Mouse (Mus musculus): Measurements from ENCODE around the gene Dennd1a. TPM values are rescaled to one million over a fixed set of nuclear protein-coding genes. Genes with fewer than 3 reads are reported as not detected.

Gene Dennd1a
- polyA plus RNA-seq, 1 experiment: 11.9 TPM

DNA sequence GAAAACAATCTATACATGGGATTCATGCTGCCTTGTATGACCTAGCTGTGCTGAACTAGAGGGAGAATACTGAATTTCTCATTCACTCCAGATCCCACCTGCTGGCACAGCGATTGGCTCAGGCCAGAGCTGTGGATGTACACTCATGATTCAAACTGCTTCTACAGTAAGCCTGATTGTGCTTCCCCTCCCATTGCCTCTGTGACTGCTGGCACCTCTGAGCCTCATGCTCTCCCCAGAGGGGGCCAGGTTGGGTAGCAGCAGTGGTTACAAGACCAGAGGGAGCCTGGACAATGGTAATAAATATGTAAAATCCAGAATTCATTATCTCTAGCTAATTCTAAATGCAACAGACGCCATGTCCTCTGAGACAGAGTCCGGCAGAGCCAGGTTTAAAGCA lies 404.0 kb downstream of the Dennd1a start:
- no peaks in the 10 kb centered on the region for H3K36me3 ChIP-seq (ENCODE audit: control insufficient read depth, insufficient read depth, low read length, poor library complexity, severe bottlenecking)
- no peak overlapping the region for H3K9ac ChIP-seq (ENCODE audit: low read depth, poor library complexity, severe bottlenecking)
- H3K27me3 ChIP-seq (ENCODE audit: control insufficient read depth, insufficient read depth, low read length, poor library complexity, severe bottlenecking): no peaks in the 10 kb centered on the region
- no peaks in the 10 kb centered on the region for H3K9me3 ChIP-seq (replicated peaks; ENCODE audit: control insufficient read depth, insufficient read depth, low read length, poor library complexity, severe bottlenecking)
- H3K27ac ChIP-seq (ENCODE audit: insufficient read depth, low read length): no peak overlapping the region
- no peaks in the 10 kb centered on the region for H3K4me1 ChIP-seq (ENCODE audit: control insufficient read depth, insufficient read depth, low read length)
- no peak overlapping the region for H3K4me3 ChIP-seq (ENCODE audit: low read depth, low read length)
- TF ChIP-seq EP300 (IDR thresholded peaks at IDR 0.05; ENCODE audit: insufficient read depth, low read depth, low read length) (no peak), CTCF (IDR thresholded peaks at IDR 0.05; ENCODE audit: low read depth, low read length) (no peak), POLR2A (IDR thresholded peaks at IDR 0.05; ENCODE audit: insufficient read depth, low read length) (no peak)

DNA sequence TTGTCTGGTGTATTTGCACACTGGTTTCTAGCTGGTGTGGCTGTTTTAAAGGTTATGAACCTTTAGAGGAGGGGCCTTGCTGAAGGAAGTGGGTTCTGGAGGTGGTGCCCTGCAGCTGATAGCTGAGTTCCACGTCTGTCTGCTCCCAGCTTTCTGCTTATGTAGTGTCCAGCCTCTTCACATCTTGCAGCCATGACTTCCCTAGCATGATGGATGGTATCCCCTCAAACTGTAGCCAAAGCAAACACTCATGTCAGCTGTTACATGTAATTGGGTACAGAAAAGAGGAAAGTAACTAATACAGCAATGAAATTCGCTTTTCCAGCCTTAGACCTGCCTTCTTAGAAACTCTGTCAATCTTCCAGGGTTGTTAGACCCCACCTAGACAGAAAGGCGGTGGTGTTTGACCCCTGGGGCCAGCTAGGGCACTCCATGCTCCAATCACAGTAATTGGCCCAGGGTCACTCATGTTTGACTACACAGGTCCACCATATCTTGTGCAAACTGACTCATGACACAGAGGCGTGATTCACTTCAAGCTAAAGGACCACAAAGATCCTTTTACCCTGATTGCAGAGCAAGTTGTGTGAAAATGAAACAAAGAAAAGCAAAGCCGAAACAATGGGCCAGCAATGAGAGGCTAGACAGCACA lies 405.8 kb downstream of the Dennd1a start:
- H3K4me1 ChIP-seq (ENCODE audit: control insufficient read depth, insufficient read depth, low read length): no peaks in the 10 kb centered on the region
- H3K4me3 ChIP-seq (ENCODE audit: low read depth, low read length): no peak overlapping the region
- no peaks in the 10 kb centered on the region for H3K9me3 ChIP-seq (replicated peaks; ENCODE audit: control insufficient read depth, insufficient read depth, low read length, poor library complexity, severe bottlenecking)
- no peaks in the 10 kb centered on the region for H3K27me3 ChIP-seq (ENCODE audit: control insufficient read depth, insufficient read depth, low read length, poor library complexity, severe bottlenecking)
- TF ChIP-seq EP300 (IDR thresholded peaks at IDR 0.05; ENCODE audit: insufficient read depth, low read depth, low read length): no peak
- H3K36me3 ChIP-seq (ENCODE audit: control insufficient read depth, insufficient read depth, low read length, poor library complexity, severe bottlenecking): no peaks in the 10 kb centered on the region
- H3K9ac ChIP-seq (ENCODE audit: low read depth, poor library complexity, severe bottlenecking): no peak overlapping the region
- H3K27ac ChIP-seq (ENCODE audit: insufficient read depth, low read length): no peak overlapping the region

DNA sequence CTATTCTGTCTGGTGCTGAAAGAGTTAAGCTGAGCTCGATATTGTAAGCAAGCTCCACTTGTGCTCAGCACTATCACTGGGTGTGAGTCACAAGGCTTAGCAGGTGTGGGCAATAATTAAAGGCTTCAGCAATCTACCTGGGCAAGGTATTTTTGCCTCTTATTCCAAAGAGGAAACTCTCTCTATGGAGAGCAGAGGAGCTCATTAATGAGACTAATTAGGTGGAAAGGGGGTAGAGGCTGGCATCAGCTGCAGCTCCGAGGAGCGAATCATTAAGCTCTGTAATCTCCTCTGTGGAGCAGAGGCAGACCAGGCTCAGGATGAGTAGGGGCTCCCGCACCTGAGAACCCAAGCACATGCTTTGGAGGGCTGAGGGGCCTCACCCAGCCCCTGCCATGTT lies 407.5 kb downstream of the Dennd1a start:
- no peak overlapping the region for H3K27ac ChIP-seq (ENCODE audit: insufficient read depth, low read length)
- no peaks in the 10 kb centered on the region for H3K27me3 ChIP-seq (ENCODE audit: control insufficient read depth, insufficient read depth, low read length, poor library complexity, severe bottlenecking)
- no peak overlapping the region for H3K9ac ChIP-seq (ENCODE audit: low read depth, poor library complexity, severe bottlenecking)
- H3K4me1 ChIP-seq (ENCODE audit: control insufficient read depth, insufficient read depth, low read length): no peaks in the 10 kb centered on the region
- no peak overlapping the region for H3K4me3 ChIP-seq (ENCODE audit: low read depth, low read length)
- no peak for TF ChIP-seq POLR2A (IDR thresholded peaks at IDR 0.05; ENCODE audit: insufficient read depth, low read length)
- TF ChIP-seq EP300 (IDR thresholded peaks at IDR 0.05; ENCODE audit: insufficient read depth, low read depth, low read length): no peak
- no peak for TF ChIP-seq CTCF (IDR thresholded peaks at IDR 0.05; ENCODE audit: low read depth, low read length)
- H3K9me3 ChIP-seq (replicated peaks; ENCODE audit: control insufficient read depth, insufficient read depth, low read length, poor library complexity, severe bottlenecking): no peaks in the 10 kb centered on the region
- no peaks in the 10 kb centered on the region for H3K36me3 ChIP-seq (ENCODE audit: control insufficient read depth, insufficient read depth, low read length, poor library complexity, severe bottlenecking)

DNA sequence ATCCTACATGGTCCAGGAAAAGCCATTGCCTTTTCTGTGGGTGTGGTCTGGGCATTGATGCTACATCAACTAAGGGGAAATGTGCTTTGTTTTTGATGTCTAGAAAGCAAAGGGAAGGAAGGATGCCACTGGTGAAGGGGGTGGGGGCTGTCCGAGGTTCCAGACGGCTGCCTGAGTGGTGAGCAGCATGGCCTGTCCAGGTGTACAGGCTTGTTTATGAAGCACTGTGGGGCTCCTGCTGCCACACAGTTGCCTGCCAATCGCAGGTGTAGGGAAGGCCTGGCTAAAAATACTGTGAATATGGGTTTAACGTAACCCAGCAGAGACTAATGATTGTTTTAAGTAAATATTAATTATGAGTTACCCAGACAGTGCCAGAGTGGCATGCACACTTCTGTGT lies 414.4 kb downstream of the Dennd1a start:
- Histone ChIP-seq H3K4me1 (ENCODE audit: control insufficient read depth, insufficient read depth, low read length) (no peaks in the 10 kb centered on the region), H3K36me3 (ENCODE audit: control insufficient read depth, insufficient read depth, low read length, poor library complexity, severe bottlenecking) (no peaks in the 10 kb centered on the region), H3K9ac (ENCODE audit: low read depth, poor library complexity, severe bottlenecking) (no peak overlapping the region), H3K4me3 (ENCODE audit: low read depth, low read length) (no peak overlapping the region), H3K27me3 (ENCODE audit: control insufficient read depth, insufficient read depth, low read length, poor library complexity, severe bottlenecking) (no peaks in the 10 kb centered on the region), H3K9me3 (replicated peaks; ENCODE audit: control insufficient read depth, insufficient read depth, low read length, poor library complexity, severe bottlenecking) (no peaks in the 10 kb centered on the region), H3K27ac (ENCODE audit: insufficient read depth, low read length) (no peak overlapping the region)
- TF ChIP-seq POLR2A (IDR thresholded peaks at IDR 0.05; ENCODE audit: insufficient read depth, low read length) (no peak), EP300 (IDR thresholded peaks at IDR 0.05; ENCODE audit: insufficient read depth, low read depth, low read length) (no peak), CTCF (IDR thresholded peaks at IDR 0.05; ENCODE audit: low read depth, low read length) (no peak)

DNA sequence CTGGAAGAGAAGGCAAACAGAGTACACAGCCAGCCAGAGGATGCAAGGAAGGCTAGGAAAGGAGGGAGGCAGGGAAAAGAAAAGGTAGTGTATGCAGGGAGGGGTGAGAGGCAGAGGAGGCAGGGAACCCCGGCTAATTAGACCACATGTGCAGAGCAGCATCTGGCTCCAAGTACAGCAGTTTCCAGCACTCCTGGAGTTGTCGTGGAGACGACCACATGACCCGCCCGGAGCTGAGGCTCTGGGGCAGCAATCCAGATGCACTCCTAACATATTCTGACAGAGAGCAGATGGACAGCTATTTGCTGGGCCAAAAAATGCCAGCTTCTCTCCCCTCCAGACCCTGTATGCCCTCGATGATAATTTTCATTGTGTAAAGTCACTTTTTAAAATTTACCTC lies 417.6 kb downstream of the Dennd1a start:
- H3K4me1 ChIP-seq (ENCODE audit: control insufficient read depth, insufficient read depth, low read length): no peaks in the 10 kb centered on the region
- no peak overlapping the region for H3K27ac ChIP-seq (ENCODE audit: insufficient read depth, low read length)
- TF ChIP-seq EP300 (IDR thresholded peaks at IDR 0.05; ENCODE audit: insufficient read depth, low read depth, low read length) (no peak), POLR2A (IDR thresholded peaks at IDR 0.05; ENCODE audit: insufficient read depth, low read length) (no peak), CTCF (IDR thresholded peaks at IDR 0.05; ENCODE audit: low read depth, low read length) (no peak)
- H3K36me3 ChIP-seq (ENCODE audit: control insufficient read depth, insufficient read depth, low read length, poor library complexity, severe bottlenecking): no peaks in the 10 kb centered on the region
- no peak overlapping the region for H3K9ac ChIP-seq (ENCODE audit: low read depth, poor library complexity, severe bottlenecking)
- no peaks in the 10 kb centered on the region for H3K27me3 ChIP-seq (ENCODE audit: control insufficient read depth, insufficient read depth, low read length, poor library complexity, severe bottlenecking)
- H3K9me3 ChIP-seq (replicated peaks; ENCODE audit: control insufficient read depth, insufficient read depth, low read length, poor library complexity, severe bottlenecking): no peaks in the 10 kb centered on the region
- H3K4me3 ChIP-seq (ENCODE audit: low read depth, low read length): no peak overlapping the region

DNA sequence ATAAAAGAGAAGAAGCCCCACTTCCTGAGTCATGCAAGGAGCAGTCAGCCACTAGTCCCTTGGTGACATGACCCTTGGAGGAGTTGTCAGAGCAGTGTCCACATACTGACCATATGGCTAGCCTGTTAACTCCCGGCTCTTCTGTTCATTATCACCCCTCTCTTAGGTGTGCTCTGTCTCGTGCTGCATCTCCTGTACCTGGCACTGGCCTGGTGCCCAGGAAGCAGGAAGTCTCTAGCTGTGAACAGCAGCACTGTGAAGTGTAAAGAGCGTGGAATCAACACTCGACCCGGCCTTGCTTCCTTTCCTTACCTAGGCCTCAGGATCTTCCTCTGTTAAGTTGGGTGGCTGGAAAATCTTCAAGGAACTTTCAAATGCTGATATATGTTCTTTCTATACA lies 419.8 kb downstream of the Dennd1a start:
- Histone ChIP-seq H3K36me3 (ENCODE audit: control insufficient read depth, insufficient read depth, low read length, poor library complexity, severe bottlenecking) (no peaks in the 10 kb centered on the region), H3K27ac (ENCODE audit: insufficient read depth, low read length) (no peak overlapping the region), H3K9me3 (replicated peaks; ENCODE audit: control insufficient read depth, insufficient read depth, low read length, poor library complexity, severe bottlenecking) (no peaks in the 10 kb centered on the region), H3K4me1 (ENCODE audit: control insufficient read depth, insufficient read depth, low read length) (no peaks in the 10 kb centered on the region), H3K4me3 (ENCODE audit: low read depth, low read length) (no peak overlapping the region), H3K9ac (ENCODE audit: low read depth, poor library complexity, severe bottlenecking) (no peak overlapping the region), H3K27me3 (ENCODE audit: control insufficient read depth, insufficient read depth, low read length, poor library complexity, severe bottlenecking) (no peaks in the 10 kb centered on the region)
- TF ChIP-seq EP300 (IDR thresholded peaks at IDR 0.05; ENCODE audit: insufficient read depth, low read depth, low read length) (no peak), CTCF (IDR thresholded peaks at IDR 0.05; ENCODE audit: low read depth, low read length) (no peak), POLR2A (IDR thresholded peaks at IDR 0.05; ENCODE audit: insufficient read depth, low read length) (no peak)

All from ES-Bruce4 (cell line).